Mouse (Mus musculus) T-helper 17 cell (primary cell): ENCODE measurements at regions not wholly inside any gene's neighbourhood (a gene's known extent, or its start where the extent isn't known, plus 50 kb on each side); places are given as distances from the start of the nearest gene placed in this dataset.
"Not testable (repeated sequence)": the region's sequence is repeated elsewhere in the genome, so short reads cannot be mapped to it uniquely, and the experiment has no call there.

Experiments used
- in situ Hi-C, 2 experiments: fragments of 300-600 bp; cut with MboI, MseI; formaldehyde crosslinking; loops; 1 replicate in 1 of 2; 2 replicates in 1 of 2; pipeline ENCODE4 v1.15.1; 2025; ENCODE audit warnings: high pct_unique_total_duplicates in 2 of 2

- in situ Hi-C loops: no loop called here
Observed at GRCm38 (mm10) chr13:57055409-57056195, 159.8 kb upstream of the Trpc7 start.

- in situ Hi-C loops: no loop called here
Observed at GRCm38 (mm10) chr13:57053361-57053760, 157.6 kb upstream of the Trpc7 start.

DNA sequence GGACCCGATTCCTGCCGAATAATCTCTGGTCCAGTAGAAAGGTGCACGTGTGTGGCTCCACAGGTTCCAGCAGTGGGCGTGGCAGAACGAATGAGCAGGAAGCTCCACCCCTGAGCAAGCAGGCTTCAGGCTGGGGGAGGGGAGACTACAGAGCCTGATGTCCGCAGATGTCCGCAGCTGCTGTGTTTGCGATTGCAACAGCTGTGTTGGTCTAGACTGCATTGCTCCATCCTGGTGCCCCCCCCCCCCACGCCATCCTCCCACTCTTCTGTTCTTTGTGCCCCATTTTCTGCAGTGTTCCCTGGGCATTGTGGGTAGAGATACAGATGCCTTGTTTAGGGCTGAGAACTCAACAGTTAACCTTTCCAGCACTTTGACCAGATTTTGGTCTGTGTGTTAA, 150.3 kb upstream of the Trpc7 start:
- in situ Hi-C loops: not testable (repeated sequence)

- in situ Hi-C loops: no loop called here
Observed at GRCm38 (mm10) chr13:57044455-57044854, 148.7 kb upstream of the Trpc7 start.

- in situ Hi-C loops: no loop called here
Observed at GRCm38 (mm10) chr13:57043316-57043974, 147.7 kb upstream of the Trpc7 start.

DNA sequence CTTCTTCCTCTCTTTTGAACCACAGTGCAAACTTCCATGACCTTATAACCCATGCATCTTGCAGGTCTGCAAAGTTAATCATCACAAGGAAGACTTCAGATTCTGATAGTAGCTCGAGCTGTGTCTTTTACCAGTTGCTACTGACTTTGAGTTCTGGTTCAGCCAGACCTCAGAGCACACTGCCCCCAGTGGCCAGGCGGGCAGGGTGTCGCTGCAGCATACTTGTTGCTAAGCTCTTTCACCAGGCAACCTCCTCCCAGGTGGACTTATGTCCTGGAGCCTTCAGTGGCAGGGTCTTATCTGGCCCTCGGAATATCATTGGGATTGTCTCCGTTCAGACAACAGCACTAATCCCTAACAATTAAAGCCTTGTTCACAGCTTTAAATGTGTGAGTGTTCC, 146.7 kb upstream of the Trpc7 start:
- in situ Hi-C loops: no loop called here

- in situ Hi-C loops: no loop called here
Observed at GRCm38 (mm10) chr13:57032871-57033270, 137.1 kb upstream of the Trpc7 start.

GRCm38 (mm10) chr13:57017553-57018341, 122.0 kb upstream of the Trpc7 start:
- in situ Hi-C loops: no loop called here

- in situ Hi-C loops: no loop called here
Observed at GRCm38 (mm10) chr13:57016465-57017272, 120.9 kb upstream of the Trpc7 start.

DNA sequence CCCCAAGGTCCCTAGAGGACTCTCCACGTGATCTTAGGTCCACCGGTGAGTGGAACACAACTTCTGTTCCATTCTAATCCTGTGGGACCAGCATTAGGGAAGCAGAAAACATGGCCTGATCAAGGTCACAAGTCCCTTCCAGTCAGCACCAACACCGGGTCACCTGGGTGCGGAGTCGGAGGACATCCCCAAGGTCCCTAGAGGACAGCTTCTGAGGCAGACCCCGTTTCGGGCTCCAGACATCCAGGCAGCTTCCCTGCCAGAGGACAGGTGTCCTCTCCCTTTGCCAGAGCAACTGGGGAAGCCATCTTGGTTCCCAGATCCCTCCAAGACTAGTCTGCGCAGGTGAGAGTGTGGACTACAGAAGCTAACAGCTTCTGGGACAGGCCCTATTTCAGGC, 111.4 kb upstream of the Trpc7 start:
- in situ Hi-C loops: not testable (repeated sequence)

GRCm38 (mm10) chr13:57003565-57004132, 107.9 kb upstream of the Trpc7 start:
- in situ Hi-C loops: no loop called here

GRCm38 (mm10) chr13:56992022-56992421, 96.2 kb upstream of the Trpc7 start:
- in situ Hi-C loops: no loop called here

DNA sequence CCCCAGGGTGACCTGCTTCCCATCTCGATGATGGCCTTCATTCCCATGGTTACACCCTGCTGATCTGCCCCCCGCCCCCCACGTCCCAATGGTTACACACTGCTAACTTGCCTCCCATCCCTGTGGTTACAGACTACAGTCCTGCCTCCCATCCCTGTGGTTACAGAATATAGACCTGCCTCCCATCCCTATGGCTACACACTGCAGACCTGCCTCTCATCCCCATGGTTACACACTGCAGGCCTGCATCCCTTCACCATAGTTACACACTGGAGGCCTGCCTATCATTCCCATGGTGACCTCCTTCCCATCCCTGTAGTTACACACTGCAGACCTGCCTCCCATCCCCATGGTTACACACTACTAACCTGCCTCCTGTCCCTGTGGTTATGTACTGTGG, 78.3 kb upstream of the Trpc7 start:
- in situ Hi-C loops: no loop called here

DNA sequence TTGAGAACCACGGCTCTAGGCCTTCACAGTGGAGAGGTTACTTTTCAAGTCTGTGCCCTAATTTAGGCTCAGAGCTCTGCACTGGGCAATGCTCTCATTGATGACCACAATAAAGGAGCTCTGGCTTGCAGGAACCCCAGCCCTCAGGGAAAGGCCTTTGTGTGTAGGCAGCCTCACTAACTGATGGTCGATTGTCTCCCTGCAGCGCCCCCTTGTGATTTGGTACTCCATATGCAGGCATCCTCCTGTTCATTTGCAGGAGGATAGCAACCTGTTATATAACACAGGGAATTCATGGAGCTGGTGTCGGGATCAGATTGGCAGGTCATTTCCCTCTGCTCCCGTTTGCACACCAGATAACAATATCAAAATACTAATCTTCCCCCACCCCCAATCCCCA, 59.6 kb upstream of the Trpc7 start:
- in situ Hi-C loops: no loop called here

DNA sequence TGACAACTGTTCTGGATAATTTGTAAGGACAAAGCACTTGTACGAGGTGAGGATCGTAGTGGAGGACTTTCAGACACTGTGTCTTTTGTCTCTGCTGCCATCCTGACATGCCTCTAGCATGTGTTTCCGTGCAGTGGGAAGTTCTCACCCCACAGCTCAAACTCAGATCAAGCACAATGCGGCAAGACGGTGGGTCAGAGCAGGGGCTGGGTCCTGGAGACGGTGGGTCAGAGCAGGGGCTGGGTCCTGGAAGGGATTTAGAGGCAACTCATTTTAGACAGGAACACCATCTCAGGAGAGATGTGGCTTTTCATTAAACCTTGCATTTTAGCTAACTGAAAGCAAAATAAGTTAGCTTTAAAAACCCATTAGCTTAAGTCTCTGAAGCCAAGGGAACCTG, 52.3 kb upstream of the Trpc7 start:
- in situ Hi-C loops: no loop called here

DNA sequence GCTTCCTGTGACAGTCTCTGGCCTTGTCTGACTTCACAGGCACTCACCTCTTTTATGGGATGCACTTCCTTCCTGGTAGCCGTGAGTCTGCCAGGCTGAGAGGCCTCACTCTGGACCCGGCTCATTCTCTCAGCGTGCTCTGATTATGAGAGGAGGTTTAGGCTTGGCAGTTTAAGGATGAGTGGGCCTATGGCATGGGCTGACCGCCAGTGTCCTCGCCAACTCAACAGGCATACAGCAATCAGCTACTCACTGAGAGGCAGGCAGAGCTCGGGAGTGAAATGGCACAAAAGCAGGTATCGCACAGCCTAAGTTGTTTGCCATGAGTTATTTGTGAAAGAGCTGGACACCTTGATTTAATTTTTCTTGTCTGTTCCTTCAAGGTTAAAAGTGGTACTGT, 51.5 kb upstream of the Trpc7 start:
- in situ Hi-C loops: no loop called here
